Mouse (Mus musculus): ENCODE measurements around the gene Kcnq1.
A peak's percentile ranks its signal among the peaks of the same experiment; 100 is the strongest.

Gene Kcnq1

DNA sequence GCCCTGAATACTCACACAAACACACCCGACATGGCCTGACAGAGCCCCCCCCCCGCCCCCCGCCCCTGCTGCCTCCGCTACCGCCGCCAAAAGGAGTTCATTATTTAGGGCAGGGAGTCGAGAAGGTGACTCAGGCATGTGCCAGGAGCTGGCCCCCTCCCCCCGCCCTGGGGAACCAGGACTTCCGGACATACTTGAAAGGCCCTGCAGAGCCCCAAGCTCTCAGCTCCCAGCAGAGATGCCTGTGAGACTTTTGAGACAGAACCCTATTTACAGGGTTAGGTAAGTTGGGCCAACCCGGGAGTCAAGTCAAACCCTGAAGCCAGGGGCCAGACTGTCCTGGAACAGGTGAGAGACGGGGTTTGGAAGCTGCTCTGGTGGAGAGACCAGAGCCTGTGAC is 355.8 kb downstream of the Kcnq1 start:
- DNase-seq (ENCODE audit: low spot score in 2 of 2), result no peak

- DNase-seq (ENCODE audit: low spot score in 2 of 2), result no peak
These were observed 356.4 kb downstream of the Kcnq1 start for GRCm38 (mm10) chr7:143462516-143462915.

DNA sequence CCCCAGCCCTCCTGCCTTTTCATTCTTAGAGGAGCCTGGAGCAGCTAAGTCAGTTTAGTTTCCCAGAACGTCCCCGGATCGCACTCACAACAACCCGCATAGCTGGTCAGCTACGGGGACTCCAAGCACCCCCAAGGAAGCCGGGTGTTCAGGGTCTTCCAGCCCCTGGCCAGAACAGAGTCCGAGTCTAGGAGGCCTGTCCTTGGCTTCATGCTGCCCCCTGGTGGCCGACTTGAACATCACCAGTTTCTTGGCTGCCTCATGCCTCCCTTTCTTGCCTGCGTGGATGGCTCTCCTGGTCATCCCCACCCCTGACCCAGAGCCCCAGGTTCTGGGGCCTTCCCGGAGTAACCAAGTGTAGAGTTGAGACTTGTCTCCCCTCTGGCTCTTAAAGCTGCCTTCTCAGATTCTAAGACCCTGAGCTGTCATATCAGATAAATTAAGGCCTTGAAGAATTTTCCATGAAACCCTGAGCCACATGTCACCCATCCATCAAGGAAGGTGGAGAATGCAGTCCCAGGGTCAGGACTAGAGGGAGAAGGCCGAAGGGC is 357.8 kb downstream of the Kcnq1 start:
- DNase-seq (ENCODE audit: low spot score in 2 of 2), result peak; percentile 73 to 86

DNA sequence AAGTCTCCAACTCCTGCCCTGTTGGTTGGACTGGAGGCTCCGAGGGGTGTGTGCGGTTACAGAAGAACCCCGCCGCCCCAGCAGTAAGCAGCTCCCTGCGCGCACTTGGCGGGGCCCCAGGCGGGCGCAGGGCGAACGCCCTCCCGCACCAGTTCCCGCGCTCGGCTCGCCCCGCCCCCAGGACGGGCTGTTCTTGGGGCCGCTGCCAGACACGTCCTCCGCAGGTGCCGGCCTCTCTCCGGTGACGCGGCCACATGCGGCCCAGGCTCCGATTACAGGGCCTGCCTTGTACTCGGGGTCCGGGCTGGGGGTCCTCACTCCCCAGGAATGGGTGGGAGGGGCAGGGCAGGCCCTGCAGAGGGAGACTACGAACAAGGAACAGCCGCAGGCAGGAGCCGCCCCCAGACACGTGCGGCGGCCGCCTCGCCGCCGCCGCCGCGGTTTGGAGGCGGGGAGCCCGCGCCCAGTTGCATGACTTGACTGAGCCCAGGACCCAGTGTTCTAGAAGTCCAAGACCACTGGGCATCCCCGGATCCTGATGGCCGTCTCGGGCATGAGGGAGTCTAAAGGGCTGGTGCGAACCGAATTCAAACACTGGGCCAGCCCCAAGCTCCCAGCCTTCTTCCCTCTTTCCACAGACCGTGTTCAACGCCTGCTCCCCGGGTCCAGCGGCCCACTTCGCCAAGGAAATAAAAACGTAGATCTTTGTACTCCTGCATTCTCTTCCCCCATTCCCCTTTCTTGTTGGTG is 358.8 kb downstream of the Kcnq1 start:
- DNase-seq (ENCODE audit: low spot score in 2 of 2), result peak in 1 of 2 experiments; percentile 49

GRCm38 (mm10) chr7:143466099-143466677 is 360.0 kb downstream of the Kcnq1 start:
- peak; percentile 77 to 84 for DNase-seq (ENCODE audit: low spot score in 2 of 2)

GRCm38 (mm10) chr7:143467714-143468113 is 361.6 kb downstream of the Kcnq1 start:
- no peak for DNase-seq (ENCODE audit: low spot score in 2 of 2)

DNA sequence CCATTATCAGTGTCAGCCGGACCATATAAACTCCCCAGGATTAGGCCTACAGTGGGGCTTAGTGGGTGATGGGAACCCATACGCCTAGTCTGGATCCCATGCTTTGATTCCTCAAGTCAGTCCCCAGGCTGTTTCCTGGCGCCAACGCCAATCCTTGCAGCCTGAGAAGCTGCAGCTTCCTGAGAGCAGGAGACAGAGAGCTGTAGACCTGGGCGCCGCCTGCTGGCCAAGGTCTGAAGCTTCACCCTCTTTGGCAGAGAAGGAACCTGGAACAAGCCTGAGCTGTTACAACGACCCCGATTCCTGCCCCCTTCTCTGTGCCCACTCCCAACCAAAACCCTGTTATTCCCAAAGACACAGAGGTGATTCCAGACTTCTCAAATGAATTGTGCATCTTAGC is 363.8 kb downstream of the Kcnq1 start:
- DNase-seq (ENCODE audit: low spot score in 2 of 2), result peak; percentile 79 to 89

- DNase-seq (ENCODE audit: low spot score in 2 of 2), result no peak
These were observed 367.4 kb downstream of the Kcnq1 start, which contains the start of gene Slc22a18 for GRCm38 (mm10) chr7:143473347-143474101. Gene Slc22a18, plus strand, starts transcription at chr7:143473736.

DNA sequence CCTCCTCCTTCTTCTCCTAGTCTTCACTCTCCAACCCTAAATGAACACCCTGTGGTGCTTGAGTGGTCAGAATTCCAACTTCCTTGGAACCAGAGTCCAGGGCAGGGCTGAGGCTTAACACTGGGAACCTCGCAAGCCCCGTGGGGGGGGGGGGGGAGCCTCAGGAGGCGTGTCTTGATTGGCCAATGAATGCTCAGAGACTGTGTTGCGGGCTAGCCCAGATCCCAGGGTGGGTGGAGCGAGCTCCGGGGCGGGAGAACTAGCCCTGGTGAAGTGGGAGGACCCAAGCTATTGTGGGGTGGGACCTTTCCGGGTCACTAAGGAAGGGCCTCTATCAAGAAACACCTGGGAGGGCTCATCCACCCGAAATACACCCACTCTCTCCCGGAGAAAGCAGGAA is 368.6 kb downstream of the Kcnq1 start:
- DNase-seq (ENCODE audit: low spot score in 2 of 2), result no peak

DNA sequence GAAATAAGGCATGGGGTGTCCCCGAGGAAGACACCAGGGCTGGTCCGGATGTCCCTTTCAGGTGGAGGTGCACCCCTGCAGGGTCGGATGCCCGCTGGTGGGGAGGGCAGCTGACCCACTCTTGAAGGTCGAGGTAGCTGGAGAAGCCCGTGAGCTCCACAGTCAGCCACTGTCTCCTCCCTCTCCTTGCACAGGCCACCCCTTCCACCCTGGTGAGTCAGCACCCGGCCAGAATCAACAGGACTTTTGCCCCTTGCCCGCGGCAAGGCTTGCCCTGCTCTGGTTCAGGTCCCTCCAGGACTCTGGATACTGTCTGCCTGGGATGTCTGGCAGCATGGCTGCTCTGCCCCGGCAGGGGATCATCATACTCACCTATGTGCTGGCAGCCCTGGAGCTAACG is 369.7 kb downstream of the Kcnq1 start:
- no peak for DNase-seq (ENCODE audit: low spot score in 2 of 2)

All from right cerebral cortex, postnatal 10 days (tissue).